Mouse (Mus musculus) stomach, postnatal 0 days (tissue): Measurements from ENCODE around the gene Mmrn1. TPM values are rescaled to one million over a fixed set of nuclear protein-coding genes. Genes with fewer than 3 reads are reported as not detected.

ENCODE experiments used
- ATAC-seq: fragments of 200-750 bp; cut with Nextera tagmentation; 2 replicates; pipeline ENCODE4 v1.8.0; 2017; ENCODE audit not compliant: low FRiP score, low TSS enrichment
- DNase-seq: peaks from one replicate; pipeline ENCODE4 v3.0.0-alpha.2; 2016; ENCODE audit warnings: low spot score
- H3K27ac ChIP-seq: fragments of 300-500 bp; sonication (generic); replicated peaks from 2 replicates; pipeline ENCODE4 v1.5.1; 2014; ENCODE audit warnings: mild to moderate bottlenecking, control low read depth
- H3K27me3 ChIP-seq: fragments of 300-500 bp; sonication (generic); 2 replicates; pipeline ENCODE4 v1.6.1; 2014; ENCODE audit warnings: low read length; ENCODE audit not compliant: control insufficient read depth, insufficient read depth
- H3K36me3 ChIP-seq: fragments of 300-500 bp; sonication (generic); 2 replicates; pipeline ENCODE4 v1.6.1; 2014; ENCODE audit warnings: low read length, mixed read lengths; ENCODE audit not compliant: control insufficient read depth, insufficient read depth
- H3K4me1 ChIP-seq: fragments of 300-500 bp; sonication (generic); replicated peaks from 2 replicates; pipeline ENCODE4 v1.6.1; 2014; ENCODE audit warnings: antibody characterized with exemption; ENCODE audit not compliant: control insufficient read depth, insufficient read depth
- H3K4me2 ChIP-seq: fragments of 300-500 bp; sonication (generic); replicated peaks from 2 replicates; pipeline ENCODE4 v1.6.1; 2014; ENCODE audit warnings: low read depth, mild to moderate bottlenecking, control low read depth, moderate library complexity
- H3K4me3 ChIP-seq: fragments of 300-500 bp; sonication (generic); 2 replicates; pipeline ENCODE4 v1.5.1; 2014; ENCODE audit warnings: low read depth, low read length, control low read depth
- H3K9ac ChIP-seq: fragments of 300-500 bp; sonication (generic); 2 replicates; pipeline ENCODE4 v1.6.1; 2014; ENCODE audit warnings: mild to moderate bottlenecking, low read length, control low read depth, mixed read lengths
- H3K9me3 ChIP-seq: fragments of 300-500 bp; sonication (generic); 2 replicates; pipeline ENCODE4 v1.6.1; 2016; ENCODE audit warnings: low read length; ENCODE audit not compliant: control insufficient read depth
- CTCF ChIP-seq: IDR thresholded peaks from 2 replicates; pipeline ENCODE4 v1.5.1; 2016; ENCODE audit warnings: antibody characterized with exemption, low read depth, mild to moderate bottlenecking, moderate library complexity
- EP300 ChIP-seq: optimal IDR thresholded peaks from 2 replicates; pipeline ENCODE3; 2016; ENCODE audit warnings: antibody characterized with exemption
- WGBS: fragments of 180-500 bp; shearing (Covaris S2); extraction: QIAGEN DNeasy Blood & Tissue Kit; methylation state at CpG from one replicate; pipeline ENCODE4 v1.1.7; 2014; 5-methylcytosine and 5-hydroxymethylcytosine counted together
- polyA plus RNA-seq: library from polyadenylated mRNA; unstranded; fragments of >200 nt; fragmentation: Nextera tagmentation; extraction: Ambion mirVana; gene quantifications from 2 replicates; pipeline ENCODE4 v1.2.1, GENCODE M21; 2015

Mmrn1 gene
- polyA plus RNA-seq, 1 experiment from 2014 or later, result 1.6 TPM

GRCm38 (mm10) chr6:60979039-60979438, 54.3 kb downstream of the Mmrn1 start:
- ATAC-seq (no peak), DNase-seq (no peak)
- TF ChIP-seq EP300, result no peak
- no peak for TF ChIP-seq CTCF
- Histone ChIP-seq H3K36me3 (no peaks in the 10 kb centered on the region), H3K4me1 (no peaks in the 10 kb centered on the region), H3K4me2 (no peak overlapping the region), H3K27ac (no peak overlapping the region), H3K9ac (no peak overlapping the region), H3K9me3 (no peaks in the 10 kb centered on the region), H3K4me3 (no peak overlapping the region), H3K27me3 (no peaks in the 10 kb centered on the region)
- WGBS, result 81% methylated on average over 2 of the region's 2 CpGs

GRCm38 (mm10) chr6:60984360-60984759, 59.6 kb downstream of the Mmrn1 start:
- H3K9ac ChIP-seq, result no peak overlapping the region
- no peaks in the 10 kb centered on the region for H3K9me3 ChIP-seq
- no peak overlapping the region for H3K27ac ChIP-seq
- no peaks in the 10 kb centered on the region for H3K4me1 ChIP-seq
- TF ChIP-seq EP300 (no peak), CTCF (no peak)
- no peak overlapping the region for H3K4me3 ChIP-seq
- no peaks in the 10 kb centered on the region for H3K36me3 ChIP-seq
- no peak for DNase-seq
- H3K27me3 ChIP-seq, result no peaks in the 10 kb centered on the region
- no peak for ATAC-seq
- H3K4me2 ChIP-seq, result no peak overlapping the region
- 67% methylated on average over 1 of the region's 1 CpGs for WGBS

- TF ChIP-seq CTCF (peak; percentile 73), EP300 (no peak)
- 42% methylated on average over 2 of the region's 2 CpGs for WGBS
- no peaks in the 10 kb centered on the region for H3K4me1 ChIP-seq
- no peaks in the 10 kb centered on the region for H3K36me3 ChIP-seq
- no peak overlapping the region for H3K4me3 ChIP-seq
- ATAC-seq, result no peak
- no peaks in the 10 kb centered on the region for H3K9me3 ChIP-seq
- no peak overlapping the region for H3K27ac ChIP-seq
- DNase-seq, result no peak
- H3K4me2 ChIP-seq, result no peak overlapping the region
- no peaks in the 10 kb centered on the region for H3K27me3 ChIP-seq
- H3K9ac ChIP-seq, result no peak overlapping the region
Measured at GRCm38 (mm10) chr6:60985919-60986318, 61.1 kb downstream of the Mmrn1 start.

GRCm38 (mm10) chr6:60986914-60987313, 62.1 kb downstream of the Mmrn1 start:
- Histone ChIP-seq H3K36me3 (no peaks in the 10 kb centered on the region), H3K9me3 (no peaks in the 10 kb centered on the region), H3K4me2 (no peak overlapping the region), H3K9ac (no peak overlapping the region), H3K4me3 (no peak overlapping the region), H3K27ac (no peak overlapping the region), H3K4me1 (no peaks in the 10 kb centered on the region), H3K27me3 (no peaks in the 10 kb centered on the region)
- 86% methylated on average over 11 of the region's 11 CpGs for WGBS
- TF ChIP-seq CTCF (no peak), EP300 (no peak)
- DNase-seq (no peak), ATAC-seq (no peak)

GRCm38 (mm10) chr6:60987804-60988203, 63.0 kb downstream of the Mmrn1 start:
- Histone ChIP-seq H3K36me3 (no peaks in the 10 kb centered on the region), H3K27me3 (no peaks in the 10 kb centered on the region), H3K4me3 (no peak overlapping the region), H3K4me2 (no peak overlapping the region), H3K9me3 (no peaks in the 10 kb centered on the region), H3K4me1 (no peaks in the 10 kb centered on the region), H3K27ac (no peak overlapping the region), H3K9ac (no peak overlapping the region)
- DNase-seq, result no peak
- WGBS, result 85% methylated on average over 3 of the region's 3 CpGs
- no peak for ATAC-seq
- TF ChIP-seq CTCF (no peak), EP300 (no peak)

GRCm38 (mm10) chr6:60992366-60992765, 67.6 kb downstream of the Mmrn1 start:
- Histone ChIP-seq H3K36me3 (no peaks in the 10 kb centered on the region), H3K27ac (no peak overlapping the region), H3K9ac (no peak overlapping the region), H3K27me3 (no peaks in the 10 kb centered on the region), H3K4me3 (no peak overlapping the region), H3K4me2 (no peak overlapping the region), H3K4me1 (no peaks in the 10 kb centered on the region), H3K9me3 (no peaks in the 10 kb centered on the region)
- no peak for TF ChIP-seq EP300
- WGBS, result 95% methylated on average over 1 of the region's 1 CpGs
- no peak for ATAC-seq
- DNase-seq, result no peak
